Mouse (Mus musculus) ES-Bruce4 (cell line): ENCODE measurements around the gene D230025D16Rik. TPM values are rescaled to one million over a fixed set of nuclear protein-coding genes. Genes with fewer than 3 reads are reported as not detected.
"Not testable (repeated sequence)": the region's sequence is repeated elsewhere in the genome, so short reads cannot be mapped to it uniquely, and the experiment has no call there.

Experiments
- H3K27ac ChIP-seq: 2 replicates; pipeline ENCODE4 v1.5.1; 2012; ENCODE audit warnings: low read length, inconsistent platforms; ENCODE audit not compliant: insufficient read depth
- H3K27me3 ChIP-seq: 2 replicates; pipeline ENCODE4 v1.6.1; 2012; ENCODE audit warnings: mild to moderate bottlenecking, low read length, inconsistent platforms; ENCODE audit not compliant: control insufficient read depth, poor library complexity, insufficient read depth, severe bottlenecking
- H3K36me3 ChIP-seq: 2 replicates; pipeline ENCODE4 v1.6.1; 2012; ENCODE audit warnings: inconsistent platforms, mild to moderate bottlenecking, low read length, moderate library complexity; ENCODE audit not compliant: control insufficient read depth, poor library complexity, insufficient read depth, severe bottlenecking
- H3K4me1 ChIP-seq: one replicate; pipeline ENCODE4 v1.8.1; 2011; ENCODE audit warnings: low read length; ENCODE audit not compliant: control insufficient read depth, insufficient read depth
- H3K4me3 ChIP-seq: 2 replicates; pipeline ENCODE4 v1.5.1; 2011; ENCODE audit warnings: low read depth, mild to moderate bottlenecking, low read length
- H3K9ac ChIP-seq: 2 replicates; pipeline ENCODE4 v1.6.1; 2012; ENCODE audit warnings: low read depth, mild to moderate bottlenecking, inconsistent platforms; ENCODE audit not compliant: poor library complexity, severe bottlenecking
- H3K9me3 ChIP-seq: replicated peaks from 2 replicates; pipeline ENCODE4 v1.6.1; 2012; ENCODE audit warnings: mild to moderate bottlenecking, low read length, inconsistent platforms; ENCODE audit not compliant: control insufficient read depth, poor library complexity, insufficient read depth, severe bottlenecking
- CTCF ChIP-seq: IDR thresholded peaks from one replicate; pipeline ENCODE4 v1.8.1; 2011; ENCODE audit warnings: low read depth, low read length
- EP300 ChIP-seq: IDR thresholded peaks from 2 replicates; pipeline ENCODE4 v1.6.1; 2011; ENCODE audit warnings: low read depth, low read length; ENCODE audit not compliant: insufficient read depth
- POLR2A ChIP-seq: IDR thresholded peaks from one replicate; pipeline ENCODE4 v1.8.1; 2011; ENCODE audit warnings: low read length; ENCODE audit not compliant: insufficient read depth
- polyA plus RNA-seq: library from polyadenylated mRNA; stranded (reverse); fragments of >200 nt; gene quantifications from 2 replicates; pipeline ENCODE4 v1.2.4, GENCODE M21; 2011; ENCODE audit warnings: low read depth; ENCODE audit not compliant: missing spikeins, insufficient read depth, insufficient read length

D230025D16Rik gene
- polyA plus RNA-seq: 88.0 and 90.7 TPM in 2 replicates

- H3K27me3 ChIP-seq: no peaks in the 10 kb centered on the region
- no peaks in the 10 kb centered on the region for H3K36me3 ChIP-seq
- TF ChIP-seq EP300: 0 out of 2 replicates have a peak, but pooled peaks have one; percentile 29
- TF ChIP-seq POLR2A: peak; percentile 93
- TF ChIP-seq CTCF: no peak
- H3K27ac ChIP-seq: peak within 1 kb of the TSS; percentile 48
- peak within 1 kb of the TSS; percentile 79 for H3K4me3 ChIP-seq
- H3K4me1 ChIP-seq: peaks cover 2% of the 10 kb centered on the region
- H3K9ac ChIP-seq: peak within 1 kb of the TSS; percentile 89
- H3K9me3 ChIP-seq: no peaks in the 10 kb centered on the region
Measured at GRCm38 (mm10) chr8:105224413-105225271, at the start of gene D230025D16Rik. D230025D16Rik (plus strand) TSS chr8:105225145.

DNA sequence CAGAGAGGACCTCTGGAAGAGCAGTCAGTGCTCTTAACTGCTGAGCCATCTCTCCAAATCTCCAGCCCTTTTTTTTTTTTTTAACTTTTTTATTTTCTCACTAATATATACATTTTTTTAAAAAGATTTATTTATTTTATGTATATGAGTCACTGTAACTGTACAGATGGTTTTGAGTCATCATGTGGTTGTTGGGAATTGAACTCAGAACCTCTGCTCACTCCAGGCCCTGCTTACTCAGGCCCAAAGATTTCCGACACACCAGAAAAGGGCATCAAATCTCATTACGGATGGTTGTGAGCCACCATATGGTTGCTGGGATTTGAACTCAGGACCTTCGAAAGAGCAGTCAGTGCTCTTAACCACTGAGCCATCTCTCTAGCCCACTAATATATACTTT lies 49.7 kb upstream of the D230025D16Rik start:
- H3K9me3 ChIP-seq, H3K27ac ChIP-seq, H3K4me1 ChIP-seq, H3K9ac ChIP-seq, H3K27me3 ChIP-seq, H3K4me3 ChIP-seq: not testable (repeated sequence)
- peaks cover 30% of the 10 kb centered on the region for H3K36me3 ChIP-seq

- Histone ChIP-seq H3K27ac (no peak overlapping the region), H3K4me3 (no peak overlapping the region), H3K4me1 (no peaks in the 10 kb centered on the region), H3K27me3 (no peaks in the 10 kb centered on the region), H3K9ac (no peak overlapping the region), H3K36me3 (peaks cover 28% of the 10 kb centered on the region), H3K9me3 (no peaks in the 10 kb centered on the region)
- no peak for TF ChIP-seq CTCF
- no peak for TF ChIP-seq POLR2A
- no peak for TF ChIP-seq EP300
Measured at GRCm38 (mm10) chr8:105178211-105178800, 46.6 kb upstream of the D230025D16Rik start.

DNA sequence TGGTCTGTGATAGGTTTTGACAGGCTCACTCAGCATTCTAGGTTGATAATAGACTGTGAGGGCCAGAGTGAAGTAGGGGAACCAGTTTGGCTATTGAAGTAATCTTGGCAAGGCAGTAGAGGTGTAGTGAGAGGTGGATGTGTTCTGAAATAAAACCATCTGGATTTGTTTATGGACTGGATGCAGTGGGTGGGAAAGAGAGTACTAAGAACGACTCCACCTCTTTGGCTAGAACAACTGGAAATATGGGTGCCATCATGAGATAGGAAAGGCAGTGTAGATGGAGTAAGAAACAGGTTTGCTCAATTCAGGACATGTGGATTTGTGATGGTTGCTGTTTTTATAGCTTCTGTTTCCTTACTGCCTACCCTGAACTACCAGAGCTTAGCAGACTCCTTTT lies 42.7 kb upstream of the D230025D16Rik start:
- TF ChIP-seq CTCF (no peak), POLR2A (no peak), EP300 (no peak)
- Histone ChIP-seq H3K4me1 (no peaks in the 10 kb centered on the region), H3K9ac (no peak overlapping the region), H3K27ac (no peak overlapping the region), H3K36me3 (peaks cover 14% of the 10 kb centered on the region), H3K9me3 (no peaks in the 10 kb centered on the region), H3K27me3 (no peaks in the 10 kb centered on the region), H3K4me3 (no peak overlapping the region)

- no peaks in the 10 kb centered on the region for H3K27me3 ChIP-seq
- no peak for TF ChIP-seq CTCF
- no peak for TF ChIP-seq EP300
- no peak for TF ChIP-seq POLR2A
- H3K36me3 ChIP-seq: no peaks in the 10 kb centered on the region; the same call in none of the 2 replicates
- H3K9me3 ChIP-seq: no peaks in the 10 kb centered on the region
- no peak overlapping the region for H3K27ac ChIP-seq
- no peaks in the 10 kb centered on the region for H3K4me1 ChIP-seq
- H3K9ac ChIP-seq: no peak overlapping the region
- H3K4me3 ChIP-seq: no peak overlapping the region
Measured at GRCm38 (mm10) chr8:105186467-105187005, 38.4 kb upstream of the D230025D16Rik start.

DNA sequence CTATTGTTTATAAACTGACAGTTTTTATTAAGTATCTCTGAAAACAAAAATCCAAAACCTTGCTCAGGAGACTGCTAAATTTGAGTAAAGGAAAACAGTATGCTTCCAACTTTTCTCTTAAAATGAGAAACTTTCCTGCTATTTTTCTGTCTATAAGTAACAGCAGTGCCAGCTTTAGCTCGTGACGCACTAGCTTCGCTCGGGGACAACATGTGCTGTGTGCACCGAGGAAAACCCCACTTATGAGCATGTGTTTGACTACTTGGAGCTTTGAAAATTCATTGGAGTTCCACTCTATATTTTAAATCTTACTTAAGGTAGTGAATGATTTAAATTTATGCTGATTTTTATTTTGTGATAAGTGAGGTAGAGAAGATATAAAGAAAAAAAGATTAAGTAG lies 32.8 kb upstream of the D230025D16Rik start:
- Histone ChIP-seq H3K27me3 (no peaks in the 10 kb centered on the region), H3K4me3 (no peak overlapping the region), H3K27ac (no peak overlapping the region), H3K9ac (no peak overlapping the region), H3K36me3 (peaks cover 25% of the 10 kb centered on the region), H3K9me3 (no peaks in the 10 kb centered on the region), H3K4me1 (no peaks in the 10 kb centered on the region)
- TF ChIP-seq CTCF: no peak
- no peak for TF ChIP-seq EP300
- no peak for TF ChIP-seq POLR2A
